Mouse (Mus musculus) cerebellum, adult 2 months (tissue): ENCODE measurements around the gene Arhgap30. TPM values are rescaled to one million over a fixed set of nuclear protein-coding genes. Genes with fewer than 3 reads are reported as not detected.

Source experiments
- DNase-seq, 2 experiments: peaks; one replicate each; pipeline ENCODE4 v3.0.0; 2021
- H3K27ac ChIP-seq: fragments of 200-500 bp; 2 replicates; pipeline ENCODE4 v1.5.1; 2012; ENCODE audit warnings: low read length, control low read depth, inconsistent platforms; ENCODE audit not compliant: insufficient read depth
- H3K27me3 ChIP-seq: fragments of 200-500 bp; 2 replicates; pipeline ENCODE4 v1.6.1; 2012; ENCODE audit warnings: inconsistent platforms, mild to moderate bottlenecking, low read length, moderate library complexity; ENCODE audit not compliant: control insufficient read depth, insufficient read depth
- H3K4me1 ChIP-seq: fragments of 200-500 bp; 2 replicates; pipeline ENCODE4 v1.6.1; 2011; ENCODE audit warnings: low read length; ENCODE audit not compliant: control insufficient read depth, insufficient read depth
- H3K4me3 ChIP-seq: fragments of 200-500 bp; replicated peaks from 2 replicates; pipeline ENCODE3; 2011; ENCODE audit warnings: mild to moderate bottlenecking, low read depth, low read length, control low read depth; ENCODE audit not compliant: insufficient read depth
- CTCF ChIP-seq: fragments of 200-500 bp; IDR thresholded peaks from 2 replicates; pipeline ENCODE4 v1.5.1; 2011; ENCODE audit warnings: low read depth, mild to moderate bottlenecking, control low read depth, low read length, moderate library complexity, borderline replicate concordance; ENCODE audit not compliant: insufficient read depth
- POLR2A ChIP-seq: fragments of 200-500 bp; IDR thresholded peaks from 2 replicates; pipeline ENCODE4 v1.6.1; 2011; ENCODE audit warnings: low read length, control low read depth, borderline replicate concordance; ENCODE audit not compliant: insufficient read depth
- WGBS: fragments of 180-500 bp; shearing (Covaris S2); methylation state at CpG from one replicate; pipeline ENCODE4 v1.1.7; 2018; 5-methylcytosine and 5-hydroxymethylcytosine counted together
- polyA plus RNA-seq: library from polyadenylated mRNA; depleted of rRNA; stranded (reverse); fragments of >200 nt; gene quantifications from 2 replicates; pipeline ENCODE4 v1.2.3, GENCODE M21; 2012; rRNA removed

The Arhgap30 gene
- polyA plus RNA-seq: 0.65 and 0.68 TPM in 2 replicates

DNA sequence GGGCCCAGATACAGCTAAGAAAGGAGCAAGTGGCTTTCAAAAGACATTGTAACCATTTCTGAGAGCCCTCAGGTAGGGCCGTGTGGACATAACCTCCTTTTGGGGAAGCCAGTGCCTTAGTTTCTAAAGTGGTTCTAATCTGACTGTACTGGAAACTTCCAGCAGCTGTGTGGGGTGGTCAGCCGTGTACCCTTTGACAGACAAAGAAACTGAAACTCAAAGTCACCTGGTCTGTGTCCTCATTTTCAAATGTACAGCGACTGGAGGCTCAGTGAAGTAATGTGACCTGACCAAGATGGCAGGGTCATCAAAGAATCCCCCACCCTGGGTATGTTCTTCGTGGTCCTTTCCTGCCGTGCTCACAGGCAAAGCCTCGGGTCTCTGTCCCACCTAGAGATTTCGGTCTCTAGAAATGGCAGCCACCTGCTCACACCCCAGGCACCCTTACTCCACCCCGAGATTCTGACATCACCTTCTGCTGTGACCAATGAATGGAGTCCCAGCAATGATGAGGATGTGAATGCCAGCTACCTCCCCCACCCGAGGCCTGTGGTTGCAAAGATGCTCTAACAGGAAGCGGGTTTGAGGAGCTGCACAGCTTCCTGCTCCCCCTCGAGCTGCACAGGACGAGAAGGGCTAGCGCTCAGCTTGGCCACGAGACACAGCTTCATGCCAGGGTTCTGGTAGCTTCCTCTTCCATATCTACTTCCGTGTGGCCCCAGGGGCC, at the start of gene Arhgap30:
TSS of gene Arhgap30 (plus strand) at position 579 of the 727 bp plus-strand sequence.
- H3K27me3 ChIP-seq: no peaks in the 10 kb centered on the region
- DNase-seq: no peak
- no peaks in the 10 kb centered on the region for H3K4me1 ChIP-seq
- 77% methylated on average over 15 of the region's 15 CpGs for WGBS
- no peak within 1 kb of the TSS for H3K27ac ChIP-seq
- H3K4me3 ChIP-seq: no peak within 1 kb of the TSS
- no peak for TF ChIP-seq CTCF
- TF ChIP-seq POLR2A: no peak

DNA sequence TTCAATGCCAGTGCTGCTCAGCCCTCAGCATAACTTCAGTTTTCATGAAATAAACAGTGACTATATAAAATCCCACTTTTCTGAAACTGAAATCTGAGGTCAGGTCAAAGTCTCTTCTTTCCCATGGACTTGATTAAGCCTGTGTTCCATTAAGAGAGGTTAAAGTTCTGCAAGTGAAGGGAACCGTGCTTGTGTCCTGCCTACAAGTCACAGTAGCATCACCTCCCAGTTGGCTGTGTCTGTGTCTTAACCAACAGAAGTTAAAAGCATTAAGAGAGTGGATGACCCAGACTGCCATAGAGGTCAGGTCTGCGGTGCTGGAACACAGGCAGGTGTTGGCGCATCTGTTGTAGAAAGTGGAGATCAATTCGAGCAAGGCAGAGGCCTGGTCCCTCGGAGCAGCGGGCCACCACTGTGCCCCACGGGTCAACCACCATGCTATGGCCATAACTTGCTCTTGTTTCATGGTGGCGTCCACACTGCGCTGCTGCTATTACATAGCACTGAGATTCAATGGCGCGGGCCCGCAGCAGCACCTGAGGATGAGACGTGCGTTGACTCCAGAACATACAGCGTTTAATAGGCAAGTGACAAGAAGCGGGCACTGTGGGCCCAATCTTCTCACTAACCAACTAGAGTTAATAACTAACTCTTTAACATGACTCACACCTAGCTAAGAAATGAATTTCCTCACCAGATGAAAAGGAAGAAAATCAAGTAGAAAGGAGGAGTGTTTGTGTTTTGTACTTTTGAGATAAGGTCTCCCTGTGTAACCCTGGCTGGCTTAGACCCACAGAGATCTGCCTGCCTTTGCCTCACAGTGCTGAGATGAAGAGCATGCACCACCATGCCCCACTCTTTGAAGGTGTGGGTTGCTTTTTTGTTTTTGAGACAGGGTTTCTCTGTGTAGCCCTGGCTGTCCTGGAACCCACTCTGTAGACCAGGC, 46.2 kb upstream of the Arhgap30 start:
- 94% methylated on average over 16 of the region's 16 CpGs for WGBS
- DNase-seq: no peak
- TF ChIP-seq POLR2A: no peak
- TF ChIP-seq CTCF: no peak
- H3K27me3 ChIP-seq: no peaks in the 10 kb centered on the region
- H3K27ac ChIP-seq: no peak overlapping the region
- no peak overlapping the region for H3K4me3 ChIP-seq
- H3K4me1 ChIP-seq: no peaks in the 10 kb centered on the region

DNA sequence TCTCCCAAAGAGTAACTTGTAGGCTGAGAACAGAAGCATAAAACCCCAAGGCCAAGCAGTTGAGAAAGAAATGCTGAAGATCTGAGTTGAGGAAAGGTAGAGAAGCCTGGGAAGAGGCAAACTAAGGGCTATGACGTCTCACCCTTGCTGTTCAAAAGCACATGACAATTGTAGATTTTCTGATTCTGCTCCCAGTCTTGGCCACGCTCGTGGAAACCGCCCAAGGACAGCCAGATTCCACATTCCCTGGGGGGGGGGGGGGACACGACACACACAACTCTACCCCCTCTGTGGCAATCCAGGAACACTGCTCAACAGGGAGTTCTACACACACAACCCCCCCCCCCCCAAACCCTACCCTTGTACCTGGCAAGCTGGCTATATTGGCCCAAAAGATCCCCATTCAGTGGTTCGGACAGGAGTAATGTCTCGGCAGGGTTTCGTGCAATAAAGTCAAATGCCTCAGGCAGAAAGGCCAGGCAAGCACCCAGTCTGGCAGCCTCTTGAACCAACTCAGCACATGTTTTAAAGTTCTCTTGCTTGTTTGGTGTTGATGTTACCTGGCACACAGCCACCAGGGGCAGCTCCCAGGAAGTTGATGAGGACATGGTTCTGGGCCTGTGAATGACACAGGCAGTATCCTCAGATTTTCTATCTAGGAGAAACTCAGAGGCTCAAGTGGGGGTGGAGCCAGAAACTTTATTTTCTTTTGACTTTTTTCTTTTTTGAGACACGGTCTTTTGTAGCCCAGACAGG, 44.7 kb upstream of the Arhgap30 start:
- no peak for TF ChIP-seq POLR2A
- no peak for TF ChIP-seq CTCF

GRCm38 (mm10) chr1:171344715-171345114, 44.0 kb upstream of the Arhgap30 start:
- DNase-seq: no peak
- no peaks in the 10 kb centered on the region for H3K27me3 ChIP-seq
- WGBS: 64% methylated on average over 9 of the region's 9 CpGs
- H3K27ac ChIP-seq: no peak overlapping the region
- H3K4me3 ChIP-seq: peak overlapping the region; percentile 74
- TF ChIP-seq CTCF: no peak
- no peak for TF ChIP-seq POLR2A
- H3K4me1 ChIP-seq: peaks cover 4% of the 10 kb centered on the region; the same call in 1 of the 2 replicates

More for the DNA sequence above, 44.7 kb upstream of the Arhgap30 start:
- peaks cover 4% of the 10 kb centered on the region; the same call in 1 of the 2 replicates for H3K4me1 ChIP-seq
- 48% methylated on average over 9 of the region's 9 CpGs for WGBS
- H3K27ac ChIP-seq: no peak overlapping the region
- no peak overlapping the region for H3K4me3 ChIP-seq
- peak; percentile 34 to 39 for DNase-seq
- H3K27me3 ChIP-seq: no peaks in the 10 kb centered on the region

GRCm38 (mm10) chr1:171345225-171346094, 43.3 kb upstream of the Arhgap30 start, which contains the start of the genes Nit1 and Pfdn2:
Gene Nit1, minus strand, starts transcription at chr1:171345646.
Gene Pfdn2, plus strand, starts transcription at chr1:171345670.
- DNase-seq: peak; percentile 91 to 92
- Histone ChIP-seq H3K27me3 (no peaks in the 10 kb centered on the region), H3K4me1 (peaks cover 6% of the 10 kb centered on the region), H3K4me3 (peak within 1 kb of the TSS; percentile 74), H3K27ac (peak within 1 kb of the TSS; percentile 23; the same call in 1 of the 2 replicates)
- TF ChIP-seq CTCF: no peak
- TF ChIP-seq POLR2A: peak; percentile 82
- WGBS: under 1% methylated on average over 53 of the region's 53 CpGs

- no peak overlapping the region for H3K27ac ChIP-seq
- H3K27me3 ChIP-seq: no peaks in the 10 kb centered on the region
- TF ChIP-seq CTCF: no peak
- no peak for TF ChIP-seq POLR2A
- DNase-seq: no peak
- peak overlapping the region; percentile 74 for H3K4me3 ChIP-seq
- peaks cover 8% of the 10 kb centered on the region for H3K4me1 ChIP-seq
- under 1% methylated on average over 14 of the region's 14 CpGs for WGBS
Observed at GRCm38 (mm10) chr1:171346095-171346450, 42.7 kb upstream of the Arhgap30 start.
